Mouse (Mus musculus) liver, embryonic 14.5 days (tissue): ENCODE measurements at regions not wholly inside any gene's neighbourhood (a gene's known extent, or its start where the extent isn't known, plus 50 kb on each side); places are given as distances from the start of the nearest gene placed in this dataset.
A peak's percentile ranks its signal among the peaks of the same experiment; 100 is the strongest.

ENCODE experiments used
- ATAC-seq: fragments of 200-750 bp; cut with Nextera tagmentation; 2 replicates; pipeline ENCODE4 v1.8.0; 2017; ENCODE audit warnings: moderate number of reproducible peaks, mild to moderate bottlenecking, moderate library complexity; ENCODE audit not compliant: insufficient read depth
- DNase-seq, 3 experiments: peaks; one replicate each; pipeline ENCODE4 v3.0.0-alpha.2; 2012 to 2013; ENCODE audit warnings: low read depth in 3 of 3, low spot score in 3 of 3
- H3K27ac ChIP-seq: fragments of 300-500 bp; sonication (generic); 2 replicates; pipeline ENCODE4 v1.5.1; 2014; ENCODE audit warnings: moderate library complexity, mild to moderate bottlenecking, control low read depth, inconsistent platforms
- H3K27me3 ChIP-seq: fragments of 300-500 bp; sonication (generic); 2 replicates; pipeline ENCODE4 v1.6.1; 2014; ENCODE audit warnings: mild to moderate bottlenecking, low read length, moderate library complexity; ENCODE audit not compliant: control insufficient read depth, insufficient read depth
- H3K36me3 ChIP-seq: fragments of 300-500 bp; sonication (generic); replicated peaks from 2 replicates; pipeline ENCODE4 v1.6.1; 2014; ENCODE audit warnings: low read depth; ENCODE audit not compliant: control insufficient read depth, insufficient read depth
- H3K4me1 ChIP-seq, 2 experiments: fragments of 200-500 bp in 1 of 2; fragments of 300-500 bp in 1 of 2; sonication (generic) in 1 of 2; replicated peaks; 2 replicates each; pipeline ENCODE4 v1.6.1; 2012 to 2014; ENCODE audit warnings: antibody characterized with exemption in 1 of 2, inconsistent platforms in 1 of 2, low read length in 1 of 2; ENCODE audit not compliant: control insufficient read depth in 2 of 2, insufficient read depth in 2 of 2
- H3K4me2 ChIP-seq: fragments of 300-500 bp; sonication (generic); 2 replicates; pipeline ENCODE4 v1.6.1; 2014; ENCODE audit warnings: low read depth, mild to moderate bottlenecking, control low read depth, moderate library complexity
- H3K4me3 ChIP-seq, 2 experiments: fragments of 200-500 bp in 1 of 2; fragments of 300-500 bp in 1 of 2; sonication (generic) in 1 of 2; 2 replicates each; pipeline ENCODE4 v1.5.1; 2012 to 2014; ENCODE audit warnings: low read depth in 2 of 2, low read length in 2 of 2, mild to moderate bottlenecking in 2 of 2, control low read depth in 1 of 2, inconsistent platforms in 1 of 2, moderate library complexity in 1 of 2; ENCODE audit not compliant: insufficient read depth in 1 of 2
- H3K9ac ChIP-seq: fragments of 300-500 bp; sonication (generic); replicated peaks from 2 replicates; pipeline ENCODE4 v1.6.1; 2014; ENCODE audit warnings: mild to moderate bottlenecking, control low read depth, moderate library complexity
- H3K9me3 ChIP-seq: fragments of 300-500 bp; sonication (generic); 2 replicates; pipeline ENCODE4 v1.6.1; 2016; ENCODE audit warnings: low read length, mixed read lengths; ENCODE audit not compliant: control insufficient read depth
- CTCF ChIP-seq: IDR thresholded peaks from 2 replicates; pipeline ENCODE4 v1.5.1; 2016; ENCODE audit warnings: antibody characterized with exemption, low read depth, control low read depth
- EP300 ChIP-seq: IDR thresholded peaks from 2 replicates; pipeline ENCODE4 v1.6.1; 2016; ENCODE audit warnings: antibody characterized with exemption, low read depth
- whole genome bisulfite sequencing: fragments of 180-500 bp; shearing (Covaris S2); extraction: QIAGEN DNeasy Blood & Tissue Kit; methylation state at CpG from one replicate; pipeline ENCODE4 v1.1.7; 2014; ENCODE audit not compliant: insufficient replicate concordance; 5-methylcytosine and 5-hydroxymethylcytosine counted together

GRCm38 (mm10) chr12:57958527-57958926, 253.0 kb upstream of the Sstr1 start:
- TF ChIP-seq EP300, result no peak
- no peak for TF ChIP-seq CTCF
- no peak for DNase-seq
- Histone ChIP-seq H3K27ac (no peak overlapping the region), H3K4me1 (no peaks in the 10 kb centered on the region), H3K9ac (no peak overlapping the region), H3K27me3 (no peaks in the 10 kb centered on the region), H3K36me3 (no peaks in the 10 kb centered on the region), H3K4me2 (no peak overlapping the region), H3K4me3 (no peak overlapping the region), H3K9me3 (no peaks in the 10 kb centered on the region)
- no peak for ATAC-seq
- WGBS, result 49% methylated on average over 2 of the region's 2 CpGs

GRCm38 (mm10) chr12:57960171-57960570, 251.4 kb upstream of the Sstr1 start:
- DNase-seq, result no peak
- Histone ChIP-seq H3K4me1 (no peaks in the 10 kb centered on the region), H3K4me2 (no peak overlapping the region), H3K4me3 (no peak overlapping the region), H3K9me3 (no peaks in the 10 kb centered on the region), H3K27ac (no peak overlapping the region), H3K36me3 (no peaks in the 10 kb centered on the region), H3K9ac (no peak overlapping the region), H3K27me3 (no peaks in the 10 kb centered on the region)
- TF ChIP-seq EP300 (no peak), CTCF (peak; percentile 20; the same call in 1 of the 2 replicates)
- no peak for ATAC-seq
- 64% methylated on average over 6 of the region's 6 CpGs for WGBS

- Histone ChIP-seq H3K36me3 (no peaks in the 10 kb centered on the region), H3K27me3 (no peaks in the 10 kb centered on the region), H3K9ac (no peak overlapping the region), H3K9me3 (no peaks in the 10 kb centered on the region), H3K27ac (no peak overlapping the region), H3K4me1 (no peaks in the 10 kb centered on the region), H3K4me3 (no peak overlapping the region), H3K4me2 (no peak overlapping the region)
- no peak for TF ChIP-seq CTCF
- TF ChIP-seq EP300, result no peak
- DNase-seq, result no peak
- WGBS, result 31% methylated on average over 3 of the region's 3 CpGs
- ATAC-seq, result no peak
Observed at GRCm38 (mm10) chr12:57969168-57969567, 242.4 kb upstream of the Sstr1 start.

GRCm38 (mm10) chr12:57970163-57970562, 241.4 kb upstream of the Sstr1 start:
- no peaks in the 10 kb centered on the region for H3K9me3 ChIP-seq
- H3K4me3 ChIP-seq, result no peak overlapping the region
- 53% methylated on average over 4 of the region's 4 CpGs for WGBS
- no peak overlapping the region for H3K9ac ChIP-seq
- no peaks in the 10 kb centered on the region for H3K4me1 ChIP-seq
- no peak overlapping the region for H3K4me2 ChIP-seq
- no peaks in the 10 kb centered on the region for H3K27me3 ChIP-seq
- H3K27ac ChIP-seq, result no peak overlapping the region
- no peaks in the 10 kb centered on the region for H3K36me3 ChIP-seq
- TF ChIP-seq EP300, result no peak
- no peak for TF ChIP-seq CTCF
- no peak for DNase-seq
- no peak for ATAC-seq

- ATAC-seq (no peak), DNase-seq (no peak)
- 26% methylated on average over 2 of the region's 2 CpGs for WGBS
- no peak overlapping the region for H3K4me2 ChIP-seq
- no peaks in the 10 kb centered on the region for H3K9me3 ChIP-seq
- no peaks in the 10 kb centered on the region for H3K27me3 ChIP-seq
- no peak overlapping the region for H3K9ac ChIP-seq
- H3K36me3 ChIP-seq, result no peaks in the 10 kb centered on the region
- TF ChIP-seq CTCF (no peak), EP300 (no peak)
- no peak overlapping the region for H3K27ac ChIP-seq
- no peaks in the 10 kb centered on the region for H3K4me1 ChIP-seq
- H3K4me3 ChIP-seq, result no peak overlapping the region
Observed at GRCm38 (mm10) chr12:57972484-57972883, 239.1 kb upstream of the Sstr1 start.
